Mouse (Mus musculus): ENCODE measurements around the gene Npff. TPM values are rescaled to one million over a fixed set of nuclear protein-coding genes. Genes with fewer than 3 reads are reported as not detected.
A peak's percentile ranks its signal among the peaks of the same experiment; 100 is the strongest.

The Npff gene
- polyA plus RNA-seq (2012; fragmentation: generic; extraction: Trizol) = 0.94 TPM
- long read RNA-seq, experiment 1 = 0 reads
- long read RNA-seq, experiment 2 = 0 reads

- Histone ChIP-seq H3K79me3 (ENCODE audit: low read depth) (peaks cover 8% of the 10 kb centered on the region), H3K36me3 (ENCODE audit: control insufficient read depth, insufficient read depth) (peaks cover 91% of the 10 kb centered on the region), H3K4me3 (ENCODE audit: insufficient read depth, poor library complexity, severe bottlenecking) (no peak within 1 kb of the TSS), H3K79me2 (ENCODE audit: control insufficient read depth, insufficient read depth) (peaks cover 17% of the 10 kb centered on the region), H3K27me3 (ENCODE audit: control insufficient read depth, insufficient read depth, insufficient read length) (no peaks in the 10 kb centered on the region), H3ac (ENCODE audit: control insufficient read depth, insufficient read length, low read depth) (no peak within 1 kb of the TSS)
- TF ChIP-seq CTCF (IDR thresholded peaks at IDR 0.05; ENCODE audit: control insufficient read depth, insufficient read depth, insufficient read length) = peak; percentile 88
- TF ChIP-seq MYOG (IDR thresholded peaks at IDR 0.05; ENCODE audit: control insufficient read depth, extremely low read depth, insufficient read length) = no peak
Measured at GRCm38 (mm10) chr15:102524892-102525485, at the start of gene Npff. TSS of gene Npff (minus strand) at chr15:102524942.

- Histone ChIP-seq H3K27me3 (ENCODE audit: control insufficient read depth, insufficient read depth, insufficient read length) (no peaks in the 10 kb centered on the region), H3K36me3 (ENCODE audit: control insufficient read depth, insufficient read depth) (peaks cover 18% of the 10 kb centered on the region), H3K4me3 (ENCODE audit: insufficient read depth, poor library complexity, severe bottlenecking) (no peak overlapping the region), H3K79me3 (ENCODE audit: low read depth) (peaks cover 10% of the 10 kb centered on the region), H3K79me2 (ENCODE audit: control insufficient read depth, insufficient read depth) (peaks cover 54% of the 10 kb centered on the region), H3ac (ENCODE audit: control insufficient read depth, insufficient read length, low read depth) (no peak overlapping the region)
- TF ChIP-seq MAX (IDR thresholded peaks at IDR 0.05) (peak; percentile 75), CEBPB (IDR thresholded peaks at IDR 0.05; ENCODE audit: low read depth) (no peak), CTCF (IDR thresholded peaks at IDR 0.05; ENCODE audit: control insufficient read depth, insufficient read depth, insufficient read length) (no peak), FOSL1 (IDR thresholded peaks at IDR 0.05; ENCODE audit: insufficient read depth, low read length, poor library complexity, severe bottlenecking) (peak; percentile 91), MYOD1 (IDR thresholded peaks at IDR 0.05; ENCODE audit: control insufficient read depth, insufficient read length, low read depth) (peak; percentile 28)
Measured at GRCm38 (mm10) chr15:102572081-102572480, 47.3 kb upstream of the Npff start.

GRCm38 (mm10) chr15:102567849-102568248 lies 43.1 kb upstream of the Npff start:
- Histone ChIP-seq H3K36me3 (ENCODE audit: control insufficient read depth, insufficient read depth) (peaks cover 15% of the 10 kb centered on the region), H3K79me3 (ENCODE audit: low read depth) (peaks cover 7% of the 10 kb centered on the region), H3K4me3 (ENCODE audit: insufficient read depth, poor library complexity, severe bottlenecking) (no peak overlapping the region), H3K79me2 (ENCODE audit: control insufficient read depth, insufficient read depth) (peaks cover 25% of the 10 kb centered on the region), H3ac (ENCODE audit: control insufficient read depth, insufficient read length, low read depth) (no peak overlapping the region), H3K27me3 (ENCODE audit: control insufficient read depth, insufficient read depth, insufficient read length) (no peaks in the 10 kb centered on the region)
- no peak for TF ChIP-seq MYOD1 (IDR thresholded peaks at IDR 0.05; ENCODE audit: control insufficient read depth, insufficient read length, low read depth)
- TF ChIP-seq CEBPB (IDR thresholded peaks at IDR 0.05; ENCODE audit: low read depth) = no peak
- TF ChIP-seq FOSL1 (IDR thresholded peaks at IDR 0.05; ENCODE audit: insufficient read depth, low read length, poor library complexity, severe bottlenecking) = no peak
- TF ChIP-seq CTCF (IDR thresholded peaks at IDR 0.05; ENCODE audit: control insufficient read depth, insufficient read depth, insufficient read length) = no peak
- no peak for TF ChIP-seq MAX (IDR thresholded peaks at IDR 0.05)
- TF ChIP-seq USF1 (IDR thresholded peaks at IDR 0.05; ENCODE audit: low read depth) = no peak
- TF ChIP-seq MYOG (IDR thresholded peaks at IDR 0.05; ENCODE audit: control insufficient read depth, extremely low read depth, insufficient read length) = no peak

- TF ChIP-seq CEBPB (IDR thresholded peaks at IDR 0.05; ENCODE audit: low read depth) (no peak), CTCF (IDR thresholded peaks at IDR 0.05; ENCODE audit: control insufficient read depth, insufficient read depth, insufficient read length) (no peak), MYOD1 (IDR thresholded peaks at IDR 0.05; ENCODE audit: control insufficient read depth, insufficient read length, low read depth) (no peak), USF1 (IDR thresholded peaks at IDR 0.05; ENCODE audit: low read depth) (no peak), MYOG (IDR thresholded peaks at IDR 0.05; ENCODE audit: control insufficient read depth, extremely low read depth, insufficient read length) (no peak), FOSL1 (IDR thresholded peaks at IDR 0.05; ENCODE audit: insufficient read depth, low read length, poor library complexity, severe bottlenecking) (no peak), MAX (IDR thresholded peaks at IDR 0.05) (no peak)
- Histone ChIP-seq H3K79me2 (ENCODE audit: control insufficient read depth, insufficient read depth) (no peaks in the 10 kb centered on the region), H3K79me3 (ENCODE audit: low read depth) (peaks cover 4% of the 10 kb centered on the region), H3K4me3 (ENCODE audit: insufficient read depth, poor library complexity, severe bottlenecking) (no peak overlapping the region), H3K27me3 (ENCODE audit: control insufficient read depth, insufficient read depth, insufficient read length) (no peaks in the 10 kb centered on the region), H3K36me3 (ENCODE audit: control insufficient read depth, insufficient read depth) (peaks cover 38% of the 10 kb centered on the region), H3ac (ENCODE audit: control insufficient read depth, insufficient read length, low read depth) (no peak overlapping the region)
Measured at GRCm38 (mm10) chr15:102563681-102564080, 38.9 kb upstream of the Npff start.

- H3K27me3 ChIP-seq (ENCODE audit: control insufficient read depth, insufficient read depth, insufficient read length) = no peaks in the 10 kb centered on the region
- peaks cover 42% of the 10 kb centered on the region for H3K36me3 ChIP-seq (ENCODE audit: control insufficient read depth, insufficient read depth)
- H3K4me3 ChIP-seq (ENCODE audit: insufficient read depth, poor library complexity, severe bottlenecking) = no peak overlapping the region
- H3K79me2 ChIP-seq (ENCODE audit: control insufficient read depth, insufficient read depth) = no peaks in the 10 kb centered on the region
- no peak overlapping the region for H3ac ChIP-seq (ENCODE audit: control insufficient read depth, insufficient read length, low read depth)
- TF ChIP-seq MAX (IDR thresholded peaks at IDR 0.05) (no peak), USF1 (IDR thresholded peaks at IDR 0.05; ENCODE audit: low read depth) (no peak), CTCF (IDR thresholded peaks at IDR 0.05; ENCODE audit: control insufficient read depth, insufficient read depth, insufficient read length) (no peak), FOSL1 (IDR thresholded peaks at IDR 0.05; ENCODE audit: insufficient read depth, low read length, poor library complexity, severe bottlenecking) (no peak), CEBPB (IDR thresholded peaks at IDR 0.05; ENCODE audit: low read depth) (no peak), MYOD1 (IDR thresholded peaks at IDR 0.05; ENCODE audit: control insufficient read depth, insufficient read length, low read depth) (no peak), MYOG (IDR thresholded peaks at IDR 0.05; ENCODE audit: control insufficient read depth, extremely low read depth, insufficient read length) (no peak)
- H3K79me3 ChIP-seq (ENCODE audit: low read depth) = peaks cover 4% of the 10 kb centered on the region
Measured at GRCm38 (mm10) chr15:102563061-102563460, 38.3 kb upstream of the Npff start.

- Histone ChIP-seq H3ac (ENCODE audit: control insufficient read depth, insufficient read length, low read depth) (no peak overlapping the region), H3K27me3 (ENCODE audit: control insufficient read depth, insufficient read depth, insufficient read length) (no peaks in the 10 kb centered on the region), H3K4me3 (ENCODE audit: insufficient read depth, poor library complexity, severe bottlenecking) (no peak overlapping the region), H3K36me3 (ENCODE audit: control insufficient read depth, insufficient read depth) (peaks cover 46% of the 10 kb centered on the region), H3K79me3 (ENCODE audit: low read depth) (peaks cover 4% of the 10 kb centered on the region), H3K79me2 (ENCODE audit: control insufficient read depth, insufficient read depth) (no peaks in the 10 kb centered on the region)
- TF ChIP-seq FOSL1 (IDR thresholded peaks at IDR 0.05; ENCODE audit: insufficient read depth, low read length, poor library complexity, severe bottlenecking) = no peak
- no peak for TF ChIP-seq MAX (IDR thresholded peaks at IDR 0.05)
- TF ChIP-seq CEBPB (IDR thresholded peaks at IDR 0.05; ENCODE audit: low read depth) = no peak
- no peak for TF ChIP-seq USF1 (IDR thresholded peaks at IDR 0.05; ENCODE audit: low read depth)
- no peak for TF ChIP-seq MYOD1 (IDR thresholded peaks at IDR 0.05; ENCODE audit: control insufficient read depth, insufficient read length, low read depth)
- no peak for TF ChIP-seq CTCF (IDR thresholded peaks at IDR 0.05; ENCODE audit: control insufficient read depth, insufficient read depth, insufficient read length)
- TF ChIP-seq MYOG (IDR thresholded peaks at IDR 0.05; ENCODE audit: control insufficient read depth, extremely low read depth, insufficient read length) = no peak
Measured at GRCm38 (mm10) chr15:102562491-102562890, 37.7 kb upstream of the Npff start.

All from C2C12 (cell line).